Mouse (Mus musculus): Measurements from ENCODE around the gene Tnfsf12. TPM values are rescaled to one million over a fixed set of nuclear protein-coding genes. Genes with fewer than 3 reads are reported as not detected.

Tnfsf12 gene
- total RNA-seq (2023), result not detected

GRCm38 (mm10) chr11:69695361-69696181, at the start of gene Tnfsf12, which contains the start of gene Tnfsfm13:
Tnfsf12 (minus strand) TSS chr11:69695849.
Tnfsfm13 (minus strand) TSS chr11:69696098.

GRCm38 (mm10) chr11:69685526-69686148, 10.0 kb downstream of the Tnfsf12 start, which contains the start of gene Tnfsf13:
Tnfsf13 (minus strand) TSS chr11:69685784.

GRCm38 (mm10) chr11:69681314-69682208, 14.1 kb downstream of the Tnfsf12 start, which contains the start of gene Senp3:
Senp3 (minus strand) TSS chr11:69682084.

GRCm38 (mm10) chr11:69672211-69672706, 23.4 kb downstream of the Tnfsf12 start, which contains the start of gene Eif4a1:
Eif4a1 (minus strand) TSS chr11:69672423.

GRCm38 (mm10) chr11:69665961-69666664, 29.5 kb downstream of the Tnfsf12 start, which contains the start of gene Cd68:
Cd68 (minus strand) TSS chr11:69666153.

GRCm38 (mm10) chr11:69662213-69662966, 33.3 kb downstream of the Tnfsf12 start, which contains the start of gene Mpdu1:
Mpdu1 (minus strand) TSS chr11:69662642.

GRCm38 (mm10) chr11:69655264-69656064, 40.2 kb downstream of the Tnfsf12 start, which contains the start of gene Sox15:
Sox15 (plus strand) TSS chr11:69655314.

Other genes with a start within 250 kb of the Tnfsf12 start
- gene Dnah2, start 146.7 kb downstream of the Tnfsf12 start, total RNA-seq (2023), result not detected
- under 1 TPM; 0.61 to 0.95 TPM for gene Efnb3, start 135.6 kb downstream of the Tnfsf12 start, total RNA-seq (2023)
- 10 to 100 TPM; 13.8 to 15.2 TPM for gene Wrap53, start 115.6 kb downstream of the Tnfsf12 start, total RNA-seq (2023)
- 100 to 1,000 TPM; 143 TPM for gene Trp53, start 115.5 kb downstream of the Tnfsf12 start, total RNA-seq (2023)
- gene Atp1b2, start 89.9 kb downstream of the Tnfsf12 start, total RNA-seq (2023), result under 1 TPM in 1 of 2 experiments, not detected in 1; 0.75 TPM
- not detected for gene Shbg, start 77.9 kb downstream of the Tnfsf12 start, total RNA-seq (2023)
- gene Sat2, start 73.8 kb downstream of the Tnfsf12 start, total RNA-seq (2023), result not detected
- 10 to 100 TPM; 88.3 to 96.6 TPM for gene Fxr2, start 62.9 kb downstream of the Tnfsf12 start, total RNA-seq (2023)
- gene Sox15, start 40.5 kb downstream of the Tnfsf12 start, total RNA-seq (2023), result under 1 TPM in 1 of 2 experiments, not detected in 1; 0.92 TPM
- gene Mpdu1, start 33.2 kb downstream of the Tnfsf12 start, total RNA-seq (2023), result 10 to 100 TPM; 60.2 to 64.5 TPM
- gene Cd68, start 29.7 kb downstream of the Tnfsf12 start, total RNA-seq (2023), result 10 to 100 TPM in 1 of 2 experiments, 1 to 10 TPM in 1; 7.9 to 12.1 TPM
- gene Eif4a1, start 23.4 kb downstream of the Tnfsf12 start, total RNA-seq (2023), result 100 to 1,000 TPM; 720 to 780 TPM
- gene Senp3, start 13.8 kb downstream of the Tnfsf12 start, total RNA-seq (2023), result 100 to 1,000 TPM; 134 to 139 TPM
- not detected for gene Tnfsf13, start 10.1 kb downstream of the Tnfsf12 start, total RNA-seq (2023)
- not detected for gene Tnfsfm13, start 249 bp upstream of the Tnfsf12 start, total RNA-seq (2023)
- 100 to 1,000 TPM; 254 to 255 TPM for gene Polr2a, start 62.8 kb upstream of the Tnfsf12 start, total RNA-seq (2023)
- not detected for gene Slc35g3, start 66.1 kb upstream of the Tnfsf12 start, total RNA-seq (2023)
- 10 to 100 TPM; 61.0 to 64.9 TPM for gene Zbtb4, start 70.1 kb upstream of the Tnfsf12 start, total RNA-seq (2023)
- 10 to 100 TPM; 10.5 to 13.5 TPM for gene Chrnb1, start 100.1 kb upstream of the Tnfsf12 start, total RNA-seq (2023)
- under 1 TPM in 1 of 2 experiments, not detected in 1; 0.44 TPM for gene Fgf11, start 106.0 kb upstream of the Tnfsf12 start, total RNA-seq (2023)
- gene Tmem102, start 109.8 kb upstream of the Tnfsf12 start, total RNA-seq (2023), result not detected
- not detected for gene Gm39566, start 119.4 kb upstream of the Tnfsf12 start, total RNA-seq (2023)
- gene Spem2, start 122.6 kb upstream of the Tnfsf12 start, total RNA-seq (2023), result not detected
- not detected for gene Spem1, start 126.3 kb upstream of the Tnfsf12 start, total RNA-seq (2023)
- gene Nlgn2, start 141.9 kb upstream of the Tnfsf12 start, total RNA-seq (2023), result under 1 TPM; 0.12 to 0.41 TPM
- 10 to 100 TPM; 27.0 to 38.9 TPM for gene Tmem256, start 142.7 kb upstream of the Tnfsf12 start, total RNA-seq (2023)
- 10 to 100 TPM; 10.4 to 14.7 TPM for gene Plscr3, start 150.5 kb upstream of the Tnfsf12 start, total RNA-seq (2023)
- not detected for gene Tnk1, start 162.9 kb upstream of the Tnfsf12 start, total RNA-seq (2023)
- gene Tmem95, start 182.2 kb upstream of the Tnfsf12 start, total RNA-seq (2023), result not detected
- 1 to 10 TPM; 2.7 to 3.2 TPM for gene Kctd11, start 185.6 kb upstream of the Tnfsf12 start, total RNA-seq (2023)
- gene Acap1, start 199.7 kb upstream of the Tnfsf12 start, total RNA-seq (2023), result 100 to 1,000 TPM; 518 to 555 TPM
- 1 to 10 TPM; 2.5 TPM for gene 2810408A11Rik, start 205.1 kb upstream of the Tnfsf12 start, total RNA-seq (2023)
- gene Neurl4, start 205.2 kb upstream of the Tnfsf12 start, total RNA-seq (2023), result 10 to 100 TPM; 76.0 to 83.3 TPM
- 100 to 1,000 TPM; 148 to 150 TPM for gene Gps2, start 218.0 kb upstream of the Tnfsf12 start, total RNA-seq (2023)
- gene Eif5a, start 226.1 kb upstream of the Tnfsf12 start, total RNA-seq (2023), result 100 to 1,000 TPM; 355 to 387 TPM
- gene Ybx2, start 239.9 kb upstream of the Tnfsf12 start, total RNA-seq (2023), result not detected